Mouse (Mus musculus) embryonic facial prominence, embryonic 12.5 days (tissue): ENCODE results near the gene Tbce. TPM values are rescaled to one million over a fixed set of nuclear protein-coding genes. Genes with fewer than 3 reads are reported as not detected.
"Not testable (repeated sequence)": the region's sequence is repeated elsewhere in the genome, so short reads cannot be mapped to it uniquely, and the experiment has no call there.

Source experiments
- ATAC-seq: fragments of 200-750 bp; cut with Nextera tagmentation; 2 replicates; pipeline ENCODE4 v1.8.0; 2017; ENCODE audit not compliant: insufficient number of reproducible peaks, insufficient read depth, low FRiP score, low TSS enrichment
- H3K27ac ChIP-seq: fragments of 300-500 bp; sonication (generic); 2 replicates; pipeline ENCODE4 v1.5.1; 2016; ENCODE audit warnings: mild to moderate bottlenecking
- H3K27me3 ChIP-seq: fragments of 300-500 bp; sonication (generic); 2 replicates; pipeline ENCODE4 v1.6.1; 2016; ENCODE audit warnings: mild to moderate bottlenecking, moderate library complexity
- H3K36me3 ChIP-seq: fragments of 300-500 bp; sonication (generic); 2 replicates; pipeline ENCODE4 v1.6.1; 2016; ENCODE audit warnings: mild to moderate bottlenecking
- H3K4me1 ChIP-seq: fragments of 300-500 bp; sonication (generic); 2 replicates; pipeline ENCODE4 v1.6.1; 2016
- H3K4me2 ChIP-seq: fragments of 300-500 bp; sonication (generic); replicated peaks from 2 replicates; pipeline ENCODE4 v1.6.1; 2016; ENCODE audit warnings: mild to moderate bottlenecking, moderate library complexity
- H3K4me3 ChIP-seq: fragments of 300-500 bp; sonication (generic); 2 replicates; pipeline ENCODE4 v1.5.1; 2016; ENCODE audit warnings: mild to moderate bottlenecking
- H3K9ac ChIP-seq: fragments of 300-500 bp; sonication (generic); 2 replicates; pipeline ENCODE4 v1.6.1; 2016; ENCODE audit warnings: mild to moderate bottlenecking, moderate library complexity
- H3K9me3 ChIP-seq: fragments of 300-500 bp; sonication (generic); 2 replicates; pipeline ENCODE4 v1.6.1; 2016; ENCODE audit warnings: mild to moderate bottlenecking, moderate library complexity
- WGBS: fragments of 180-500 bp; shearing (Covaris S2); methylation state at CpG from one replicate; pipeline ENCODE4 v1.1.7; 2016; 5-methylcytosine and 5-hydroxymethylcytosine counted together
- polyA plus RNA-seq: library from polyadenylated mRNA; unstranded; fragments of >200 nt; fragmentation: Nextera tagmentation; extraction: Ambion mirVana; gene quantifications from 2 replicates; pipeline ENCODE4 v1.2.1, GENCODE M21; 2016

The Tbce gene
- polyA plus RNA-seq, 1 experiment from 2014 or later: 61.3 TPM

DNA sequence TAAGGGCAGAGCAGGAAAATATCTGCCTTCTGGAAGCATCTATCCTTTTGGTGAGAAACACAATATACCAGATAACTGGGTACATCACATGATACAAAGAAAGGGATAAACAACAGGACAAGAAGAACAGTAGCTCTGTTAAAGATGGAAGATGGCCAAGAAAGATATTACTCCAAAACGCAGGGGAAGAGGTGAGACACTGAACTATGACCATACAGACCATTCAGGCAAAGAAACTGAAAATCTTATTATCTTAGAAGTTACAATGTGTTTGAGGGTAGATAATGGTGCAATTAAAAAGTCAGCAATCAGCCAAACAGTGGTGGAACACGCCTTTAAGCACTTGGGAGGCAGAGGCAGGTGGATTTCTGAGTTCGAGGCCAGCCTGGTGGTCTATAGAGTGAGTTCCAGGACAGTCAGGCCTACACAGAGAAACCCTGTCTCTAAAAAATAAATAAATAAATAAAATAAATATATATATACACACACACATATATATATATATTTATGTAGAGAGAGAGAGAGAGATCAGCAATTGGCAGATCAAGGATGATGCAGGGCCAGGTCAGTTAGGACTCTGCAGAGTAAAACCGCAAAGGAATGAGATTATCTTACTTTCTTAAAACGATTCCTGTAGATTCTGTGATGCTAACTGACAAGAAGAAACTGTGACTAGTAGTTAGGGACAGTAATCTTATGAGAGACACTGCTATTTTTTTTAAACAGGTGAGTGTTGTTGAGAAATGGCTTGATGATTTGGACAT lies 5.9 kb downstream of the Tbce start:
- WGBS: 86% methylated on average over 5 of the region's 5 CpGs
- H3K27me3 ChIP-seq: no peaks in the 10 kb centered on the region
- ATAC-seq: no peak

DNA sequence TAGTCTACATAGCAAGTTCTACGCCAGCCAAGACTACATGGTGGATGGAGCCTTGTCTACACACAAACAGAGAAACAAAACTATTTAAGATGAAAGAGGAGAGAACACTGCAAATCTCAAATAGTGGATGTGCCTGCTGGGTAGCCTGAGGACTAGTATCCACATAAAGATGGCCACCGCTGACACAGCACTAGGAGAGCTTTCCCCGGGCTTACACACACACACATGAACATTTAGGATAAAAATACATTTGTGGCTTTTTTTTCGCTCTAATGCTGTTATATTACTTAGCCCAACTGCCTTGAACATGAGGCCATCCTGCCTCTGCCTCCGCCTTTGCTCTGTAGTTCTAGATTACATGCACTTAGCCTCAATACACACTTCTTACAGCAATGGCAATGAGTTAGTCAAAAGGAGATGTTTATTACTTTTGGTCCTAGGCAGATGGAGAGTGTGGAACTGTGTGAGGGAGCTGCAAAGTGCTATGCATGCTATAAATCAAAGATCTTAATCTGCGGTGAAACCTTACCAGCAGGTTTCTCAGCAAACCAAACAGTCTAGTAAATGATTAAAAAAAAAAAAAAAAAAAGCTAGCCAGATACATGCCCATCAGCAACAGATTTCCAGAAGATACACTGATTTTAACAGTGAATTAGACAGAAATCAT lies 13.2 kb downstream of the Tbce start:
- no peak for ATAC-seq
- H3K4me1 ChIP-seq: no peaks in the 10 kb centered on the region
- H3K9me3 ChIP-seq: no peaks in the 10 kb centered on the region
- no peak overlapping the region for H3K4me2 ChIP-seq
- peaks cover 25% of the 10 kb centered on the region for H3K36me3 ChIP-seq
- H3K27ac ChIP-seq: no peak overlapping the region
- WGBS: 92% methylated on average over 6 of the region's 6 CpGs
- H3K27me3 ChIP-seq: no peaks in the 10 kb centered on the region
- H3K4me3 ChIP-seq: no peak overlapping the region
- no peak overlapping the region for H3K9ac ChIP-seq

More for the DNA sequence above, 5.9 kb downstream of the Tbce start:
- H3K4me3 ChIP-seq: no peak overlapping the region
- no peak overlapping the region for H3K4me2 ChIP-seq
- peaks cover 5% of the 10 kb centered on the region; the same call in 1 of the 2 replicates for H3K36me3 ChIP-seq
- H3K9ac ChIP-seq: no peak overlapping the region
- peaks cover 4% of the 10 kb centered on the region; the same call in 1 of the 2 replicates for H3K4me1 ChIP-seq
- H3K27ac ChIP-seq: no peak overlapping the region
- H3K9me3 ChIP-seq: no peaks in the 10 kb centered on the region

DNA sequence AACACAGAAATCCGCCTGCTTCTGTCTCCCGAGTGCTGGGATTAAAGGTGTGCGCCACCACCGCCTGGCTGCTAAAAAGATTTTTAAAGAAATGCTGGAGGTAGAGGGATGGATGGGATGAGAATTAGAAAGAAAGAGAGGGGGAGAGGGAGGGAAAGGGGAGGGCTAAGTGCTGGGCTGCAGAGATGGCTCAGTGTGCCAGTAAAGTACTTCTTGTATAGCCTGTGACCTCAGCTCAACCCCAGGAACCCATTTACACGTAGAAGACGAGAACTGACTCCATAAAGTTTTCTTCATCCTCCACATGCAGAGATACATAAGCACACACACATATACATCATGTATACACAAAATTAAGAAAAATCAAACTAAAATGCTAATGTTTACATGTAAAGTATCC lies 13.9 kb downstream of the Tbce start:
- Histone ChIP-seq H3K4me2 (no peak overlapping the region), H3K27ac (no peak overlapping the region), H3K4me1 (no peaks in the 10 kb centered on the region), H3K4me3 (no peak overlapping the region), H3K27me3 (no peaks in the 10 kb centered on the region), H3K9ac (no peak overlapping the region), H3K36me3 (peaks cover 25% of the 10 kb centered on the region), H3K9me3 (no peaks in the 10 kb centered on the region)
- WGBS: 92% methylated on average over 6 of the region's 6 CpGs
- ATAC-seq: no peak

DNA sequence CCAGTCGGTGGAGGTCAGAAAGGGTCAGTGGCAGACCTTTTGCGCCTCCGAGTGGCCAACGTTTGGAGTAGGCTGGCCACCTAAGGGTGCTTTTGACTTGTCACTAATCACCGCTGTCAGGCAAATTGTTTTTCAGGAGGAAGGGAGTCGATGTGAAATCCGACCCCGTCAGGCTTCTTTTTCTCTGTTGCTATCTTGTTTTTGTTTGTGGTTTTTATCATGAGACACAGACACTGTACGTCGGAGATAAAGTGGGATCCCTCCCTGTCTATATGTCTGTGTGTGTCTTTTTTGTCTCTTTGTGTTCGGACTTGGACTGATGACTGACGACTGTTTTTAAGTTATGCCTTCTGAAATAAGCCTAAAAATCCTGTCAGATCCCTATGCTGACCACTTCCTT lies 18.0 kb downstream of the Tbce start:
- not testable (repeated sequence) for ATAC-seq, H3K4me1 ChIP-seq, H3K9ac ChIP-seq, H3K4me3 ChIP-seq, H3K9me3 ChIP-seq, H3K27me3 ChIP-seq, H3K27ac ChIP-seq, H3K4me2 ChIP-seq
- peaks cover 18% of the 10 kb centered on the region; the same call in 1 of the 2 replicates for H3K36me3 ChIP-seq
- WGBS: 79% methylated on average over 11 of the region's 12 CpGs

DNA sequence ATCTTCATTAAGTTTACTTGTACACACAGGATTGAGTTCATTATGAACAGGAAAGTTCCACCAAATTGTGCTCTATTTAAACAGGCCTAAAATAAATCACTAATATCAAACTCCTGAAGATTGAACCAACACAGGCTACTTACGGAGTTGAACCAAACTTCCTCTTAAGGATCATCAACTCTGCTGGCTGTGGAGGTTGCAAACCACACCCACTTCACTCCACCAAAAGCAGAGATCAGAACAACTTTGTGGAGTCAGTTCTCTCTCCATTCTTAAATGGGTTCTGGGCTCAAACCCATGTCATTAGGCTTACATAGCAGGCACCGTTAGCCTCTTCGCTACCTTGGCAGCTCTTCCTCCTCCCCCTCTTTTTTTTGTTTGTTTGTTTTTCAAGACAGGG lies 20.6 kb downstream of the Tbce start:
- H3K4me3 ChIP-seq: no peak overlapping the region
- WGBS: 92% methylated on average over 3 of the region's 3 CpGs
- no peak overlapping the region for H3K9ac ChIP-seq
- H3K9me3 ChIP-seq: no peaks in the 10 kb centered on the region
- no peak for ATAC-seq
- no peak overlapping the region for H3K4me2 ChIP-seq
- H3K27ac ChIP-seq: no peak overlapping the region
- peaks cover 29% of the 10 kb centered on the region for H3K36me3 ChIP-seq
- no peaks in the 10 kb centered on the region for H3K4me1 ChIP-seq
- no peaks in the 10 kb centered on the region for H3K27me3 ChIP-seq

DNA sequence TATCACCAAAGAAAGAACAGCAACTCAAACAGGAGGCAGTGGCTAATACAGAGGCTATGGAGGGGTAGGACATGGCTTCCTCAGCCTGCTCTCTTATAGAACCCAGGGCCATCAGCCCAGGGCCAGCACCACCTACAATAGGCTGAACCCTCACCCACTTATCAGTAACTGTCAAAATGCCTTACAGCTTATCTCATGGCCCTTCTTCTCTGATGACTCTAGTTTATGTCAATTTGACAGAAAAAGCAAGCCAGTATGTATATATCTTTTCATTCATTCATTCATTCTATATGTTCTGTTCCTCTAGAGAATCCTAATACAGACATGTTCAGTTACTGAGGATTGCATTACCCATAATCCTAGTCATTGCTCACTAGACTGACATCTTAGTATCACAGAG lies 21.2 kb downstream of the Tbce start:
- H3K36me3 ChIP-seq: peaks cover 33% of the 10 kb centered on the region
- H3K27ac ChIP-seq: no peak overlapping the region

DNA sequence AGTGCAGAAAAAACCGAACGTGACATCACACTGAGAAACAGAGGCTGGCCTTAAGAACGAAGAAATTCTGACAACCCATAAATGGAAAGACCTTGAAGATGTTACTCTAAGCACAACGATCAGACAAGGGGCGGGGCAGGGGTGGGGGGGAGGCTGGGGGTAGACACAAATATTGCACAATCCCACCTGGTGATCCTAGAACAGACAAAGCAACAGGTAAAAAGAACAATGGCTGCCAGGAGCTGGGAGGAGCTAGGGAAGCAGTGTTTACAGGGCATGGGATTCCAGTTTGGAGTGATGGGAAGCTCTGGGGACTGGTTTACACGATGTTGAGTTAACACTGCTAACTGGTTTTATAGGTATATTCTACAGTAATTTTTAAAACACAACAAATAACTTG lies 23.8 kb downstream of the Tbce start:
- WGBS: 91% methylated on average over 6 of the region's 6 CpGs
- Histone ChIP-seq H3K27ac (no peak overlapping the region), H3K27me3 (no peaks in the 10 kb centered on the region), H3K4me3 (no peak overlapping the region), H3K36me3 (peaks cover 53% of the 10 kb centered on the region), H3K4me2 (no peak overlapping the region), H3K9ac (no peak overlapping the region), H3K9me3 (no peaks in the 10 kb centered on the region), H3K4me1 (no peaks in the 10 kb centered on the region)
- ATAC-seq: no peak

More for the DNA sequence above, 21.2 kb downstream of the Tbce start:
- no peaks in the 10 kb centered on the region for H3K27me3 ChIP-seq
- H3K9ac ChIP-seq: no peak overlapping the region
- H3K4me2 ChIP-seq: no peak overlapping the region
- H3K4me3 ChIP-seq: no peak overlapping the region
- no peaks in the 10 kb centered on the region for H3K4me1 ChIP-seq
- H3K9me3 ChIP-seq: no peaks in the 10 kb centered on the region
- ATAC-seq: no peak

DNA sequence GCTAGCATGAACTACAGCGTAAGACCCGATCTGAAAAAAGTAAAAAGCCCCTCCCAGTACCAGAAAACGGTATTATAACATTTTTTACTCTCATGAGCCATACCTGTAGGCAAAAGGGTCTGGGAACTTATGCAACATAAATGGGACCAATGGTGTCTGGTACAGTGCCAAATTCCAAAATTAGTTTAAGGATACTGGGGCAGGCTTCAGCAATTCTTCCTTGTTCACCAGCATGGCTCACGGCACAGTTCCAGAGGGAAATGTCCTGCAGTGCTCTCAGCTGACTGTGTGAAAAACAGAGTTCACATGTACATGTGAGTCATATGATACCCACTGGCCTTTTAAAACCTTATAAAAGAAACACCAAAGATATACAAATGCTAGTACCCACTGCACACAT lies 24.9 kb downstream of the Tbce start:
- Histone ChIP-seq H3K4me3 (no peak overlapping the region), H3K9me3 (no peaks in the 10 kb centered on the region), H3K9ac (no peak overlapping the region), H3K27me3 (no peaks in the 10 kb centered on the region), H3K4me1 (no peaks in the 10 kb centered on the region), H3K36me3 (peaks cover 50% of the 10 kb centered on the region), H3K27ac (no peak overlapping the region), H3K4me2 (no peak overlapping the region)
- WGBS: 92% methylated on average over 4 of the region's 4 CpGs
- ATAC-seq: no peak

DNA sequence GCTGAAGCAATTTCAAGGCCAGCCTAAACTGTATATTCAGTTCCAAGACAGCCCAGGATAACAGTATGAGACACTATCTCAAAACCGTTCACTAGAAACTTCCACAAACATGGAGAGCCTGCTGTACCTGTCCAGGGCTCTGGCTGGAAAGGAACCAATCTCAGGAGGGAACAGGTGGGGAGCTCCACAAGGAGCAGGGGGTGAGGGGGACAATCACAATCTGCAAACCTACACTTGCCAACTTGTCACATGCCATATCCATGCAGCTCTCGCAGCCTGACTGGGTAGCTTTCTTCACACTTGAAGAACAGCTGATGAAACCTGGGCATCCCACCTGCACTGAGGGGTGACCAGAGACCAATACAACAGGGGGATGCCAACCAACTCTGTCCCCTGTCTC lies 25.4 kb downstream of the Tbce start:
- peaks cover 53% of the 10 kb centered on the region for H3K36me3 ChIP-seq
- no peak for ATAC-seq
- H3K27me3 ChIP-seq: no peaks in the 10 kb centered on the region
- H3K9me3 ChIP-seq: no peaks in the 10 kb centered on the region
- H3K9ac ChIP-seq: no peak overlapping the region
- WGBS: 95% methylated on average over 2 of the region's 2 CpGs
- H3K27ac ChIP-seq: no peak overlapping the region
- no peak overlapping the region for H3K4me3 ChIP-seq
- H3K4me1 ChIP-seq: no peaks in the 10 kb centered on the region
- no peak overlapping the region for H3K4me2 ChIP-seq

DNA sequence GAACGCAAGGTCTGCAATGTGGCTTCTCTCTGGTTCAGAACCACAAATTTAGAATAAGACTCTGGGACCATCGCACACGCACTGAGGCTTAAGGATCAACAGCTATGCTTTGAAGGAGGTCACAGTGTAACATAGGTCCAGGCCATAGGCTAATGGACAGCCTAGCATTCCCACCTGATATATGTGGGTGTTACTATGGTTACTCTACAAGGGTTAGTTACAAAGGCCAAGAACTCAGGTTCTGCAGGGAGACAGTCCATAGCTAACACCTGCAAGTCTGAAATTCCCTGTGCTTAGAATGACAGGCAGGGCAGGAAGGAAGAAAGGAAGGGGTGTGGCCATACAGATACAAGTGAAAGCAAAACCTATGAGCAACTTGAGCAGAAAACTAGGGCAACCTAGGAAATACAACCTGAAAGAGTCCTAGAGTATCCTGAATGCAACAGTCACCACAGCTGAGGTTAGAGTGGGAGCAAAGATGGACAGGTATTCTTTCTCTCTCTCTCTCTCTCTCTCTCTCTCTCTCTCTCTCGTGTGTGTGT lies 27.9 kb downstream of the Tbce start:
- Histone ChIP-seq H3K9me3 (no peaks in the 10 kb centered on the region), H3K4me3 (no peak overlapping the region), H3K36me3 (peaks cover 47% of the 10 kb centered on the region), H3K27me3 (no peaks in the 10 kb centered on the region), H3K4me1 (no peaks in the 10 kb centered on the region), H3K4me2 (no peak overlapping the region), H3K27ac (no peak overlapping the region), H3K9ac (no peak overlapping the region)
- 91% methylated on average over 4 of the region's 4 CpGs for WGBS
- no peak for ATAC-seq

DNA sequence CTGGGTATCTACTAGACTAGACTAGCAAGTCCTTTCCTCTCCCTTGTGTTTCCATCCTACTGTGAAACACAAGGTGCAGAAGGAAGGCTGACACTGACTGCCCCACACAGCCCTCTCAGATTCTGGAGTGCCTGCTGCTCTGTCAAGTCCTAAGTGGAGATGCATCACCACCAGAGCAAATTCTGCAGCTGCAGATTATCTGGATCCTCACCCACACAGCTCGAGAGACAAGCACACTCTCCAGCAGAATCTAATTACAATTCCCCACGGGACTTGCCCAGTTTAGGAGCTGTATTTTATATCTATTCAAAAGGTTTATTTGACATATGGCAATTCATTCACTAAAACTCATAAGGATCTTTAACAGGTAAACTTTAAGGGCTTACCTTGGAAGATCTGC lies 33.4 kb downstream of the Tbce start:
- WGBS: 68% methylated on average over 2 of the region's 2 CpGs
- ATAC-seq: no peak
- Histone ChIP-seq H3K27me3 (no peaks in the 10 kb centered on the region), H3K4me2 (no peak overlapping the region), H3K36me3 (peaks cover 38% of the 10 kb centered on the region), H3K9ac (no peak overlapping the region), H3K27ac (no peak overlapping the region), H3K9me3 (no peaks in the 10 kb centered on the region), H3K4me3 (no peak overlapping the region), H3K4me1 (no peaks in the 10 kb centered on the region)

DNA sequence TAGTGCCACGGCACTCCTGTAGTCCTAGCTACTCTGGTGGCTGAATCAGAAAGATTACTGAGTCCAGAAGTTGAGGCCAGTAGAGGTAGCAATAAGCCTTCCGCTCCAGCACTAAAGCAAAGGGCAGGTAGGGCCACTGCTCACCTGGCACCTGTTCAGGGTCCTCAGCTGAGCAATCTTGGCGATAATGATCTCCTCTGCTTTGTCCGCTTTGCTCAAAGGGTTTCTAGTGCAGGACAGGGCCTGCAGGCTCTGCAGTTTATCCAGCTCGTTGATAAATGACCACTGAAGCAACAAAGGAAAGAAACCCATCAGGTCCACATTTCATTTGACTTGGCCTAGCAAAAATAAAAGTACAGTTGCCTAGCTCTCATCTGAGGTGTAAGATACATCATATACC lies 34.4 kb downstream of the Tbce start:
- H3K36me3 ChIP-seq: peaks cover 46% of the 10 kb centered on the region
- H3K4me2 ChIP-seq: no peak overlapping the region
- no peaks in the 10 kb centered on the region for H3K9me3 ChIP-seq
- 92% methylated on average over 5 of the region's 5 CpGs for WGBS
- no peak overlapping the region for H3K4me3 ChIP-seq
- H3K27ac ChIP-seq: no peak overlapping the region
- no peaks in the 10 kb centered on the region for H3K27me3 ChIP-seq
- no peak overlapping the region for H3K9ac ChIP-seq
- no peak for ATAC-seq
- H3K4me1 ChIP-seq: no peaks in the 10 kb centered on the region
